Mouse (Mus musculus) liver, embryonic 14.5 days (tissue): ENCODE results near the gene Ccdc171. TPM values are rescaled to one million over a fixed set of nuclear protein-coding genes. Genes with fewer than 3 reads are reported as not detected.
"Not testable (repeated sequence)": the region's sequence is repeated elsewhere in the genome, so short reads cannot be mapped to it uniquely, and the experiment has no call there.

Source experiments
- ATAC-seq: fragments of 200-750 bp; cut with Nextera tagmentation; 2 replicates; pipeline ENCODE4 v1.8.0; 2017; ENCODE audit warnings: moderate number of reproducible peaks, mild to moderate bottlenecking, moderate library complexity; ENCODE audit not compliant: insufficient read depth
- DNase-seq, 3 experiments: peaks; one replicate each; pipeline ENCODE4 v3.0.0-alpha.2; 2012 to 2013; ENCODE audit warnings: low read depth in 3 of 3, low spot score in 3 of 3
- H3K27ac ChIP-seq: fragments of 300-500 bp; sonication (generic); 2 replicates; pipeline ENCODE4 v1.5.1; 2014; ENCODE audit warnings: moderate library complexity, mild to moderate bottlenecking, control low read depth, inconsistent platforms
- H3K27me3 ChIP-seq: fragments of 300-500 bp; sonication (generic); 2 replicates; pipeline ENCODE4 v1.6.1; 2014; ENCODE audit warnings: mild to moderate bottlenecking, low read length, moderate library complexity; ENCODE audit not compliant: control insufficient read depth, insufficient read depth
- H3K36me3 ChIP-seq: fragments of 300-500 bp; sonication (generic); replicated peaks from 2 replicates; pipeline ENCODE4 v1.6.1; 2014; ENCODE audit warnings: low read depth; ENCODE audit not compliant: control insufficient read depth, insufficient read depth
- H3K4me1 ChIP-seq, 2 experiments: fragments of 200-500 bp in 1 of 2; fragments of 300-500 bp in 1 of 2; sonication (generic) in 1 of 2; replicated peaks; 2 replicates each; pipeline ENCODE4 v1.6.1; 2012 to 2014; ENCODE audit warnings: antibody characterized with exemption in 1 of 2, inconsistent platforms in 1 of 2, low read length in 1 of 2; ENCODE audit not compliant: control insufficient read depth in 2 of 2, insufficient read depth in 2 of 2
- H3K4me2 ChIP-seq: fragments of 300-500 bp; sonication (generic); 2 replicates; pipeline ENCODE4 v1.6.1; 2014; ENCODE audit warnings: low read depth, mild to moderate bottlenecking, control low read depth, moderate library complexity
- H3K4me3 ChIP-seq, 2 experiments: fragments of 200-500 bp in 1 of 2; fragments of 300-500 bp in 1 of 2; sonication (generic) in 1 of 2; 2 replicates each; pipeline ENCODE4 v1.5.1; 2012 to 2014; ENCODE audit warnings: low read depth in 2 of 2, low read length in 2 of 2, mild to moderate bottlenecking in 2 of 2, control low read depth in 1 of 2, inconsistent platforms in 1 of 2, moderate library complexity in 1 of 2; ENCODE audit not compliant: insufficient read depth in 1 of 2
- H3K9ac ChIP-seq: fragments of 300-500 bp; sonication (generic); replicated peaks from 2 replicates; pipeline ENCODE4 v1.6.1; 2014; ENCODE audit warnings: mild to moderate bottlenecking, control low read depth, moderate library complexity
- H3K9me3 ChIP-seq: fragments of 300-500 bp; sonication (generic); 2 replicates; pipeline ENCODE4 v1.6.1; 2016; ENCODE audit warnings: low read length, mixed read lengths; ENCODE audit not compliant: control insufficient read depth
- CTCF ChIP-seq: IDR thresholded peaks from 2 replicates; pipeline ENCODE4 v1.5.1; 2016; ENCODE audit warnings: antibody characterized with exemption, low read depth, control low read depth
- EP300 ChIP-seq: IDR thresholded peaks from 2 replicates; pipeline ENCODE4 v1.6.1; 2016; ENCODE audit warnings: antibody characterized with exemption, low read depth
- WGBS: fragments of 180-500 bp; shearing (Covaris S2); extraction: QIAGEN DNeasy Blood & Tissue Kit; methylation state at CpG from one replicate; pipeline ENCODE4 v1.1.7; 2014; ENCODE audit not compliant: insufficient replicate concordance; 5-methylcytosine and 5-hydroxymethylcytosine counted together
- polyA plus RNA-seq, 2 experiments: library from polyadenylated mRNA; depleted of rRNA in 1 of 2; stranded (reverse) in 1 of 2; unstranded in 1 of 2; fragments of >200 nt; fragmentation: Nextera tagmentation in 1 of 2; extraction: Ambion mirVana in 1 of 2; gene quantifications; 2 replicates each; pipeline versions ENCODE4 v1.2.1 to v1.2.3; 2012 to 2014

The Ccdc171 gene
- polyA plus RNA-seq, 2 experiments: 0.77 to 0.89 TPM

GRCm38 (mm10) chr4:83623021-83623711 lies 97.8 kb downstream of the Ccdc171 start:
- H3K9ac ChIP-seq, H3K27ac ChIP-seq, H3K4me3 ChIP-seq, H3K36me3 ChIP-seq, H3K9me3 ChIP-seq, H3K27me3 ChIP-seq, H3K4me1 ChIP-seq: not testable (repeated sequence)
- ATAC-seq (peak; percentile 84), DNase-seq (peak; percentile 36 to 61 (median 58))
- 23% methylated on average over 10 of the region's 13 CpGs for WGBS
- H3K4me2 ChIP-seq: peak overlapping the region; percentile 49
- peak; percentile 41 for TF ChIP-seq EP300

GRCm38 (mm10) chr4:83623732-83624131 lies 98.4 kb downstream of the Ccdc171 start:
- ATAC-seq: peak; percentile 35; the same call in 1 of the 2 replicates
- Histone ChIP-seq H3K27ac (peak overlapping the region; percentile 16; the same call in 1 of the 2 replicates), H3K9ac (no peak overlapping the region), H3K9me3 (no peaks in the 10 kb centered on the region), H3K4me2 (peak overlapping the region; percentile 49), H3K4me3 (no peak overlapping the region), H3K36me3 (no peaks in the 10 kb centered on the region), H3K4me1 (peaks cover 4 to 5% of the 10 kb centered on the region in 2 experiments; a peak in 3 of 4 replicates), H3K27me3 (no peaks in the 10 kb centered on the region)
- TF ChIP-seq EP300 (no peak; the same call in 1 of the 2 replicates), CTCF (no peak)
- 75% methylated on average over 4 of the region's 4 CpGs for WGBS
- DNase-seq: no peak

GRCm38 (mm10) chr4:83651453-83651852 lies 126.1 kb downstream of the Ccdc171 start:
- Histone ChIP-seq H3K4me2 (no peak overlapping the region), H3K36me3 (no peaks in the 10 kb centered on the region), H3K27ac (no peak overlapping the region), H3K9me3 (no peaks in the 10 kb centered on the region), H3K9ac (no peak overlapping the region), H3K4me1 (no peaks in the 10 kb centered on the region), H3K4me3 (no peak overlapping the region), H3K27me3 (no peaks in the 10 kb centered on the region)
- no peak for ATAC-seq
- TF ChIP-seq EP300 (no peak), CTCF (no peak)
- 80% methylated on average over 4 of the region's 4 CpGs for WGBS
- DNase-seq: no peak

GRCm38 (mm10) chr4:83655396-83655795 lies 130.1 kb downstream of the Ccdc171 start:
- ATAC-seq (no peak), DNase-seq (no peak)
- no peak for TF ChIP-seq CTCF
- no peak for TF ChIP-seq EP300
- no peaks in the 10 kb centered on the region for H3K4me1 ChIP-seq
- no peaks in the 10 kb centered on the region for H3K9me3 ChIP-seq
- H3K27ac ChIP-seq: no peak overlapping the region
- H3K4me3 ChIP-seq: no peak overlapping the region
- H3K9ac ChIP-seq: no peak overlapping the region
- WGBS: 54% methylated on average over 6 of the region's 6 CpGs
- H3K36me3 ChIP-seq: no peaks in the 10 kb centered on the region
- H3K4me2 ChIP-seq: no peak overlapping the region
- no peaks in the 10 kb centered on the region for H3K27me3 ChIP-seq

- TF ChIP-seq CTCF (no peak), EP300 (no peak)
- H3K27ac ChIP-seq: no peak overlapping the region
- no peak for DNase-seq
- no peaks in the 10 kb centered on the region for H3K27me3 ChIP-seq
- no peaks in the 10 kb centered on the region for H3K9me3 ChIP-seq
- H3K4me1 ChIP-seq: no peaks in the 10 kb centered on the region
- 61% methylated on average over 10 of the region's 10 CpGs for WGBS
- no peak overlapping the region for H3K4me3 ChIP-seq
- H3K4me2 ChIP-seq: no peak overlapping the region
- no peak overlapping the region for H3K9ac ChIP-seq
- ATAC-seq: no peak
- H3K36me3 ChIP-seq: no peaks in the 10 kb centered on the region
These were observed 131.2 kb downstream of the Ccdc171 start for GRCm38 (mm10) chr4:83656571-83656970.
